Mouse (Mus musculus): Measurements from ENCODE around the gene Nbr1.
A peak's percentile ranks its signal among the peaks of the same experiment; 100 is the strongest.
"Not testable (repeated sequence)": the region's sequence is repeated elsewhere in the genome, so short reads cannot be mapped to it uniquely, and the experiment has no call there.

The Nbr1 gene

GRCm38 (mm10) chr11:101582054-101583035, 30.4 kb downstream of the Nbr1 start, which contains the start of gene Tmem106a:
Gene Tmem106a, plus strand, starts transcription at chr11:101582242.
- peak; percentile 44 to 60 for DNase-seq (ENCODE audit: low spot score in 2 of 2)

- DNase-seq (ENCODE audit: low spot score in 2 of 2) = no peak
Observed at GRCm38 (mm10) chr11:101583205-101583604, 31.3 kb downstream of the Nbr1 start.

GRCm38 (mm10) chr11:101585031-101585430, 33.1 kb downstream of the Nbr1 start:
- DNase-seq (ENCODE audit: low spot score in 2 of 2) = not testable (repeated sequence)

DNA sequence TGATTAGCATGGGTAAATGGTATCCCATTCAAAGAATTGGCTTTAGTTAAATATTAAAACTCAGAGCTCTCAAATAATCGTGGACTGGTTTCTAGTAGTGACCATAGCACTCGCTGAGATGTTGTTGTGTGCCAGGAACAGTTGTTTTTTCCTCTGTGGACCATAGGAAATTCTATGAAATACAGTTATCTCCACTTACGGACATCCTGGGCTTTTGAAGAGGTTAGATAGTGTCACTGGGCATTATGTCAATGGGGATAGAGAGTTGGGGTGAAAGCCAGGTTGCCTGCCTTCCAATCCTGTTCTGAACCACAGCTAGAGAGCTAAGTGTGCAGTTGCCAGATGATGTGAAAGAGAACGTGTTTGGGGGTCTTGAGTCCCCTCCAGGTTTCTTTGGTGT, 33.9 kb downstream of the Nbr1 start:
- DNase-seq (ENCODE audit: low spot score in 2 of 2) = no peak

DNA sequence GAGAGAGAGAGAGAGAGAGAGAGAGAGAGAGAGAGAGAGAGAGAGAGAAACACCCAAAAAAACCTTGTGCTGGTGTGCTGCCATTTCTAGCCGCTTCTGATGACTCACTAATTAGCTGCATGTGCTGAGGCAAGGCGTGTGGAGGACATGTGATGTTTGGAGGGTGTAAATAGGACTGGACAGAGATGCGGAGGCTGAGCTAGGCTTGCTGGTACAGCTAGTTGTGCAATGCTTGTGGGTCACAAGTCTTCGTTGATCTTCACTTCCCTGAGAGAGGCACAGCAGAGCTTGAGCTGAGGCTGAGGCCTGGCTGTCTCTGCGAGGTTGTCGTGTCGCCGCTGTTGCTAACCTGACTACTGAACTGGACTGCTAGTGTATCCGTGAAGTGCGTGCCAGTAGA, 35.7 kb downstream of the Nbr1 start:
- DNase-seq (ENCODE audit: low spot score in 2 of 2) = no peak

DNA sequence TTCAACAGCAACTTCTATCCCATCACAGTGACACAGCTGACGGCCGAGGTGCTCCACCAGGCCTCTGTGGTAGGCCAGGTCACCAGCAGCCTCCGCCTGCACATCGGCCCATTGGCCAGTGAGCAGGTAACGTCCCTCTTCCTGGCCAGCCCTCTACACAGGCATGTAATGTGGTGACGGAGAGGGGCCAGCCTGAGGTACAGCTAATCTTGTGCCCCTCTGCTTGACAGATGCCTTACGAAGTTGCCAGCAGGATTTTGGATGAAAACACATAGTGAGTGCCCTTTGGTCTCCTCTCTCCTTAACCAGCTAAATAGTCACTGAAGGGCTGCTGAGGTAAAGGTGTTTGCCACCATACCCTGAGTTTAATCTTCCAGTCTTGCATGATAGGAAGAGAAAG, 36.9 kb downstream of the Nbr1 start:
- no peak for DNase-seq (ENCODE audit: low spot score in 2 of 2)

GRCm38 (mm10) chr11:101589444-101589843, 37.5 kb downstream of the Nbr1 start:
- DNase-seq (ENCODE audit: low spot score in 2 of 2) = peak; percentile 45 to 56

DNA sequence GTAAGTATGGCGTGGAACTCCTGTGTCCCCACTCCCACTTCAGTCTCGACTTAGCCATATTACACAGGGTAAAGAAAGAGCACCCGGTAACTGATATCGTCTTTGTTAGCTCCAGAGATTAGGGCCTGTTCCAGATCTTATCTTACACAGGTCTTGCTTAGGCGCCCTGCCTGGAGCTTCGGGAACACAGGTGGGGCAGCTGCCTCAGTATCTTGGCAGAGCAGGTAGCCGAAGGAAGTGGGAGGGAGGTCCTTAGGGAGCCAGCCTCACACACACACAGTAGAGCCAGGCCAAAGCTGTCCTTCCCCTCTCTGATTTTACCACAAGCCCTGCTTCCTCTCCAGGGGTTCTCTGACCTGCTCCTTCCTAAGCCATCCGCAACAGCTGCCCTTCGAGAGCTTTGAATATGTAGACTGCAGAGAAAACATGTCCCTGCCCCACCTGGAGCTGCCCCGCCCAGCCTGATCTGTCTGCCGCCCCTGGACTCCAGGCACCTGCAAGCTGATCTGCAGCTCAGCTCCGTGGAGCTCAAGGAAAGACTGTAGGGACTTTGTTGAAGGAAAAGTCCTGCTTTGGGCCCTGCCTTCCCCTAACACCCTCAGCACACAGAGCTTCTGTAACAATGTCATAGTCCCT, 38.2 kb downstream of the Nbr1 start:
- no peak for DNase-seq (ENCODE audit: low spot score in 2 of 2)

DNA sequence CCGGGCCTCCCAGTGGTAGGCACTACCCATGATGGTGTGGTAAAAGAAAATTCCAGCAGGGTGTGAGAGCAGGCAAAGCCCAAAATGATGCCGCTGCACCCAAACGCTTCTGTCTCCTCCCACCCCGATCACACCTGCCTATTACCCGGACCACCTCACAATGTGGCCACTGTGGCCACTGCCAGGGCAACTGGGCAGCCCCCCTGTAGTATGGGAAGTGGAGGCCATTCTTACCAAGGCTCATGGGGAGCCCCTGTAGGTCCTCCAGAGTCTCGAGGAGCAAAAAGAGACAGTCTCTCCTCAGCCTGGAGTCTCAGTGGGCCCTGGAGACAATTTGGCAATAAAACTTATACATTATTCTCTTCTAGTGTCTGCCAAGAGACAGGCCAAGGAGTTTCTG, 47.2 kb downstream of the Nbr1 start, which contains the start of gene Gm11634:
Gm11634 (minus strand) TSS at position 101 of the 400 bp plus-strand sequence.
- no peak for DNase-seq (ENCODE audit: low spot score in 2 of 2)

- peak in 1 of 2 experiments; percentile 19 for DNase-seq (ENCODE audit: low spot score in 2 of 2)
Observed at GRCm38 (mm10) chr11:101602491-101602890, 50.5 kb downstream of the Nbr1 start.

DNA sequence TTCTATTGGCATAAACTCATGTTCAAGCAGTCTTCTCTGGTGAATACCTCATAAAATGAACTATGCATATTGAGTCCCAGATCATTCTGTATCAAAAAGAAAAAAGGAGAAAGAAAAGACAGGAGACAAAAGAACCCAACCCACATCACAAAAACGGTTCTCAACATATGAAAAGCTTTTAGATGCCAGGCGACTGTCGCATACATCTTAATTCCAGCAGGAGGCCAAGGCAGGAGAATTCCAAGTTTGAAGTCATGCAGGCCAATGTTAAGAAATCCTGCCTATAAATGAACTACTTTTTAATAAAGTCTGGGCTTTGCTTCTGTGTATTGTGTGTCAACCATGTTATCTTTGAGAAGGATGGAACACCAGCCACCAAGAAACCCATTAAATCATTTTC, 52.2 kb downstream of the Nbr1 start:
- no peak for DNase-seq (ENCODE audit: low spot score in 2 of 2)

- DNase-seq (ENCODE audit: low spot score in 2 of 2) = peak; percentile 79 to 84
Observed at GRCm38 (mm10) chr11:101604531-101605453, 52.8 kb downstream of the Nbr1 start.

GRCm38 (mm10) chr11:101607134-101607533, 55.2 kb downstream of the Nbr1 start:
- not testable (repeated sequence) for DNase-seq (ENCODE audit: low spot score in 2 of 2)

DNA sequence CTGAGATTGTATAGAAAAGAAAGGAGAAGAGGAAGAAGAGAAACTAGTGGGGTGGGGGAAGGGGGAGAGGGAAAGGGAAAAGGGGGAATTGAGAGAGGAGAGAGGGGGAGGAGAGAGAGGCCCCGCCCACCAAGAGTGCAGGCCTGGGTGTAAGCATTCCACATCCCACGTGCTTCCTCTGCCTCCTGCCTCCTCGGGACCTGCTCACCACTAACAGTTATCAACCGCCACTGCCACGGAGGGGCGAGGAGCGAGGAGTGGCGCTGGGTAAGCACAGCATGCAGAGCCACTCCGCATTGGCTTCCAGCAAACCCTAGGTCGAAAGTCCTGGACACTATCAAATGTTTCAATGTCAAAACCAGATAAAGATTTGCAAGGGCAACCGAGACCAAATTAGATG, 58.5 kb downstream of the Nbr1 start:
- DNase-seq (ENCODE audit: low spot score in 2 of 2) = no peak

DNA sequence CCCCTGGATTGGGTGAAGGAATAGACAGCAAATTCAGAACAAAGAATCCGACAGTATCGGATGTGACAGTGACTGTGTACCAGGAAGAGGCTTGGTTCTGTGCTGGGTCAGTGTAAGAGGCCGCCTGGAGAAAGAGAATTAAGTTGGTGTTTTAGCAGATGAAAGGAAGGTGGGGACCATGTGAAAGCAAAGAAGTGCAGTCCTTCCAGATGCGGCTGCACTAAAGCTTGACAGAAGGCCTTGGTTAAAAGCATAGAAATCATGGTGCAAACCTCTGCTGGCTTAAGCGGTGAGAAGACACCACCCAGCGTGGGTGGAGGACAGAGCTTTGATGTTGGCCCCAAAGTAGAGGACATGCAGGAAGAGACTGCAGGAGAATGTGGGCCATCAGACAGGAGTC, 61.6 kb downstream of the Nbr1 start:
- DNase-seq (ENCODE audit: low spot score in 2 of 2) = no peak

GRCm38 (mm10) chr11:101614116-101614515, 62.2 kb downstream of the Nbr1 start:
- DNase-seq (ENCODE audit: low spot score in 2 of 2) = no peak

- no peak for DNase-seq (ENCODE audit: low spot score in 2 of 2)
Observed at GRCm38 (mm10) chr11:101615380-101615779, 63.4 kb downstream of the Nbr1 start.

DNA sequence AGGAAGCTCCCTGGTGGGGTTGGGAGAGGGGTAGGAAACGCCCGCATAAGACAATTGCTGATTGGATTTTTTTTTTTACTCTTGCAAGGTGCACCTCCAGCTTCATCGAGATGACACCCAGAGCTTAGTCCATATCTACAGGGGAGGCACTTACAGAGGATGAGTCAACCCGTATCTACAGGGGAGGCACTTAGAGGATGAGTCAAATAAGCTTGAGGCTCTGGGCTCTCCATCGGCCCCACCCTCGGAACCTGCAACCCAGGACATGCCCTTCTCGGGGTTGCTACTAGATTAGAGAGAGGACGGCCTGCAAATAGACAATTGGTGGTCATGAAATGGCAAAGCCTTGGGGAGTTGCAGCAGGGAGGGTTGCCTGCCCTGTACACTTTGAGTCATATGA, 64.2 kb downstream of the Nbr1 start:
- no peak for DNase-seq (ENCODE audit: low spot score in 2 of 2)

GRCm38 (mm10) chr11:101616948-101617767, 65.2 kb downstream of the Nbr1 start:
- no peak for DNase-seq (ENCODE audit: low spot score in 2 of 2)

DNA sequence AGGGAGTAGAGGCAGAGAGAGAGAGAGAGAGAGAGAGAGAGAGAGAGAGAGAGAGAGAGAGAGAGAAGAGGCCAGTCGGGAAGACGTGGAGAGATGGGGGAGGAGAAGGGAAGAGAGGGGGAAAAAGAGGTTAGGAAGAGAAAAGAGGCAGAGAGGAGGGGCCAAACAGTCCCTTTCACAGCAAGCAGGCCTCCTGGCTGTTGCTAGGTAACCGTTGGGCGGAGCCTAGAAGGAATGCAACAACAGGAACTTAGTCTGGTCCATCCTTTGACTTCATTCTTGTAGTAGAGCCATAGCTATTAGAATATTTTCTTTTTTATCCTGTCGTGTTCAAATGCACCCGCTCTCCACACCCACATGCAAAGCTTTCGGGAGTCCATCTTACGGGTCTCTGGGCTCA, 65.9 kb downstream of the Nbr1 start:
- DNase-seq (ENCODE audit: low spot score in 2 of 2) = peak; percentile 38 to 41

DNA sequence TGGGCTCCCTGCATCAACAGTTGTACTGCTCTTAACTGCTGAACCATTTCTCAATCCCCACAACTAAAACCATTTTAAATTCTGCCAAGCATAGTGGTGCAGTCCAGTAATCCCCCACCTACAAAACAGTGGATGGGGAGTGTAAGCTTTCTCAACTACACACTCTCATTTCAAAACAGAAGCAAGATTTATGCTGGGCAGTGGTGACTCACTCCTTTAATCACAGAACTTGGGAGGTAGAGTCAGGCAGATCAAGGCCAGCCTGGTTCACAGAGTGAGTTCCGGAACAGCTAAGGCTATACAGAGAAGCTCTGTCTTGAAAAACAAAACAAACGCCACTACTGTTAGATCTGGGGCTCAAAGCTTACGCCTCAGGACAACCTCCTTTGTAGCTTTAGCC, 66.6 kb downstream of the Nbr1 start:
- no peak for DNase-seq (ENCODE audit: low spot score in 2 of 2)

Measured in spleen, postnatal 36 days (tissue).